Mouse (Mus musculus): ENCODE measurements around the gene Rtl5. TPM values are rescaled to one million over a fixed set of nuclear protein-coding genes. Genes with fewer than 3 reads are reported as not detected.

Gene Rtl5
- total RNA-seq (2023): under 1 TPM; 0.50 to 0.59 TPM

GRCm38 (mm10) chrX:102070591-102071471 lies at the start of gene Rtl5:
TSS of gene Rtl5 (minus strand) at chrX:102071304.

GRCm38 (mm10) chrX:102119042-102119864 lies 48.1 kb upstream of the Rtl5 start, which contains the start of gene Pin4:
TSS of gene Pin4 (plus strand) at chrX:102119447.

Other genes with a start within 250 kb of the Rtl5 start
- 1 to 10 TPM; 1.4 to 2.3 TPM for gene Nhsl2, start 221.9 kb downstream of the Rtl5 start, total RNA-seq (2023)
- 10 to 100 TPM; 21.7 to 29.7 TPM for gene Pin4, start 48.1 kb upstream of the Rtl5 start, total RNA-seq (2023)
- 1 to 10 TPM; 2.0 to 3.5 TPM for gene Ercc6l, start 85.8 kb upstream of the Rtl5 start, total RNA-seq (2023)
- 1,000 to 10,000 TPM; 3,263 to 4,079 TPM for gene Rps4x, start 118.1 kb upstream of the Rtl5 start, total RNA-seq (2023)
- not detected for gene Cited1, start 180.9 kb upstream of the Rtl5 start, total RNA-seq (2023)

All from T-cell, adult 66 days (primary cell).